Mouse (Mus musculus) spleen, adult 2 months (tissue): ENCODE measurements around the gene Tff2.

ENCODE experiments used
- CTCF ChIP-seq: fragments of 200-500 bp; IDR thresholded peaks from 2 replicates; pipeline ENCODE4 v1.5.1; 2011; ENCODE audit warnings: mild to moderate bottlenecking, inconsistent platforms; ENCODE audit not compliant: insufficient read depth, insufficient read length, insufficient replicate concordance; ENCODE audit errors: extremely low read depth
- POLR2A ChIP-seq: fragments of 200-500 bp; IDR thresholded peaks from 2 replicates; pipeline ENCODE4 v1.6.1; 2011; ENCODE audit warnings: low read depth, low read length, inconsistent platforms

DNA sequence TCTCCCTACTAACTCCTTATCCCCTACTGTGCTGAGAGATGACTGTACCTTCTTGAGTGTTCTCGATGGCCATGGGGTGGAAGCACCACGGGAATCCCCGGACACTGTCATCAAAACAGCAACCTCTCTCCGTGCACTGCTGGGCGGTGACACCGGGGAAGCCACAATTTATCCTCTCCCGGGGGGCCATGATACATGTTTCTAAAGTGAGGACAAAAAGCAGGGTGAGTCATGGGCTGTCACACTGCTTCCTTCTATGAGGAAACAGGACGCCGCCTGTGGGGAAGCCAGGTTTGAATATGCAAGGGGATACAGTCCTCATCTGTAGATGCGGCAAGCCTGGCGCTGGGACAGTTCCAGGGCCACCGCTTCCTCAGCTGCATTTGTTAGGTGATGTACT lies 18.5 kb upstream of the Tff2 start:
- no peak for TF ChIP-seq POLR2A
- TF ChIP-seq CTCF, result no peak
